Mouse (Mus musculus) intestine, embryonic 14.5 days (tissue): Measurements from ENCODE around the gene Ext2. TPM values are rescaled to one million over a fixed set of nuclear protein-coding genes. Genes with fewer than 3 reads are reported as not detected.

ENCODE experiments used
- ATAC-seq: fragments of 200-750 bp; cut with Nextera tagmentation; replicated peaks from 2 replicates; pipeline ENCODE4 v1.8.0; 2017; ENCODE audit warnings: low read depth, moderate number of reproducible peaks, moderate TSS enrichment, moderate library complexity; ENCODE audit not compliant: low FRiP score, low TSS enrichment
- DNase-seq: peaks from one replicate; pipeline ENCODE4 v3.0.0-alpha.2; 2018; ENCODE audit warnings: low spot score
- H3K27ac ChIP-seq: fragments of 300-500 bp; sonication (generic); 2 replicates; pipeline ENCODE4 v1.5.1; 2014; ENCODE audit warnings: low read depth, mild to moderate bottlenecking, control low read depth
- H3K27me3 ChIP-seq: fragments of 300-500 bp; sonication (generic); replicated peaks from 2 replicates; pipeline ENCODE4 v1.6.1; 2014; ENCODE audit warnings: low read length, control low read depth; ENCODE audit not compliant: control insufficient read depth, insufficient read depth
- H3K36me3 ChIP-seq: fragments of 300-500 bp; sonication (generic); 2 replicates; pipeline ENCODE4 v1.6.1; 2014; ENCODE audit warnings: low read length, control low read depth; ENCODE audit not compliant: control insufficient read depth, insufficient read depth
- H3K4me1 ChIP-seq: fragments of 300-500 bp; sonication (generic); replicated peaks from 2 replicates; pipeline ENCODE4 v1.6.1; 2014; ENCODE audit warnings: low read length, control low read depth, mixed read lengths; ENCODE audit not compliant: control insufficient read depth, insufficient read depth
- H3K4me2 ChIP-seq: fragments of 300-500 bp; sonication (generic); 2 replicates; pipeline ENCODE4 v1.6.1; 2014; ENCODE audit warnings: low read length
- H3K4me3 ChIP-seq: fragments of 300-500 bp; sonication (generic); 2 replicates; pipeline ENCODE4 v1.5.1; 2014; ENCODE audit warnings: low read depth, low read length, control low read depth, mixed read lengths
- H3K9ac ChIP-seq: fragments of 300-500 bp; sonication (generic); 2 replicates; pipeline ENCODE4 v1.6.1; 2014; ENCODE audit warnings: mild to moderate bottlenecking, low read length
- H3K9me3 ChIP-seq: fragments of 300-500 bp; sonication (generic); 2 replicates; pipeline ENCODE4 v1.6.1; 2016; ENCODE audit warnings: low read length, control low read depth; ENCODE audit not compliant: control insufficient read depth
- WGBS: fragments of 180-500 bp; shearing (Covaris S2); extraction: QIAGEN DNeasy Blood & Tissue Kit; methylation state at CpG from one replicate; pipeline ENCODE4 v1.1.7; 2014; 5-methylcytosine and 5-hydroxymethylcytosine counted together
- polyA plus RNA-seq: library from polyadenylated mRNA; unstranded; fragments of >200 nt; fragmentation: Nextera tagmentation; extraction: Ambion mirVana; gene quantifications from 2 replicates; pipeline ENCODE4 v1.2.1, GENCODE M21; 2014

Gene Ext2
- 109 and 110 TPM in 2 replicates for polyA plus RNA-seq

DNA sequence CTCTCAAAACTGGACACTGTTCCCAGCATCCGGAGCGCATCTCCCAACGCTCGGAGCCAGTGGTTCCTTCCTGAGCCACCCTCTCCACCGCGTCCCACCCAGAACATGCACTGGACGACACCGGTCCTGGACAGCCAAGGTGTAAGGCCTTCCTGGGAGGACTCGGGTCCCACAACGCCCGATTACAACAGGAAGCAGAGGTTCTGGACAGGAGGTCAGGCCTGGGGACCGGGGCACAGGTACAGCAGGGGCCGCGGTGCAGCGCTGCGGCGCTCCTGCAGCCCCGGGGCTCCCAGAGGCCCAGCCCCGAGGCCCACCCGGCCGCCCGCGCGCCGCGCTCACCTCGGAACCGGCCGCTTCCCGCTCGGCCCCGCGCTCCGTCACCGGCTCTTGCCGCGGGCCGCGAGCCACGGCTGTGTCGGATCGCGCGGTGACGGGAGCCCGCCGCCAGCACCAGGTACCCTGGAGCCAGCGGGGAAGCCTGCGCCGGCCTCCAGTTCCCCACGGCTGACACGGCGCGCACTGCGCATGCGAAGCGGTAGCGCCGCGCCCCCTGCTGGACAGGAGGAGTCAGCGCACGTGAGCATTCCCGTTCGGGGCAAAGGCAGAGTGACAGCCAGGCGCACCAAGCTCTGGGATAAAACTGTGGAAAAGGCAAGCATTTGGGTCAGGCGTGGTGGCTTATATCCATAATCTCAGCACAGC lies at the start of gene Ext2:
TSS of gene Ext2 (minus strand) at position 524 of the 705 bp plus-strand sequence.
- H3K4me2 ChIP-seq: peak within 1 kb of the TSS; percentile 78
- ATAC-seq (peak; percentile 92), DNase-seq (peak; percentile 93)
- H3K36me3 ChIP-seq: 0 out of 2 replicates have a peak, but pooled peaks cover 6% of the 10 kb centered on the region
- peak within 1 kb of the TSS; percentile 88 for H3K4me3 ChIP-seq
- H3K27me3 ChIP-seq: no peaks in the 10 kb centered on the region
- H3K9ac ChIP-seq: peak within 1 kb of the TSS; percentile 90
- no peak within 1 kb of the TSS for H3K27ac ChIP-seq
- H3K9me3 ChIP-seq: no peaks in the 10 kb centered on the region
- under 1% methylated on average over 65 of the region's 66 CpGs for WGBS
- peaks cover 9% of the 10 kb centered on the region; the same call in 1 of the 2 replicates for H3K4me1 ChIP-seq

DNA sequence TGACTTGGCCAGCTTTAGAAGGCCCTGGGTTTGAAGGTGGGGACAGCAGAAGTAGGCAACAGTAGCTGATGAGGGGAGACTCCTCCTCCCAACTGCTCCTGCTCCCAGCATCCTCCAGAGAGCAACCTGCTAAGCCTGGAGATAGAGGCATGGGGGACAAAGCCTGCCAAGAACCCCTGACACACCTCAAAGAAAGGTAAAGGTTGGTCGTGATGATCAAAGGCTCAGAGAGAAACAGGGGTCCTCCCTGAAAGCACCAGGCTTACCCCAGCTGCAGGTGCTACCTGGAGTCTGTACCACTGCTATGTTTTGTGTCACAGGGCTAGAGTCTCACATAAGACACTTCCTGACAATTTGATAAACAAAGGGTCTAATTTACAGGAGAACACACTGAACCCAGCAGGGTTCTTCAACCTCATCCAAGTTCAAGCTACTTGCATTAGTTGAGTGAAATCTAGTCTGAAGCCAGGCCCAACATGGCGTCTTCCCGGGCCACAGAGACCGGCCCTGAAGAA lies 49.1 kb upstream of the Ext2 start:
- peaks cover 13% of the 10 kb centered on the region for H3K4me1 ChIP-seq
- no peak overlapping the region for H3K9ac ChIP-seq
- ATAC-seq (no peak), DNase-seq (no peak)
- no peaks in the 10 kb centered on the region for H3K9me3 ChIP-seq
- H3K27ac ChIP-seq: no peak overlapping the region
- WGBS: 81% methylated on average over 4 of the region's 4 CpGs
- no peak overlapping the region for H3K4me3 ChIP-seq
- H3K4me2 ChIP-seq: no peak overlapping the region
- H3K36me3 ChIP-seq: no peaks in the 10 kb centered on the region
- H3K27me3 ChIP-seq: no peaks in the 10 kb centered on the region; the same call in 1 of the 2 replicates

DNA sequence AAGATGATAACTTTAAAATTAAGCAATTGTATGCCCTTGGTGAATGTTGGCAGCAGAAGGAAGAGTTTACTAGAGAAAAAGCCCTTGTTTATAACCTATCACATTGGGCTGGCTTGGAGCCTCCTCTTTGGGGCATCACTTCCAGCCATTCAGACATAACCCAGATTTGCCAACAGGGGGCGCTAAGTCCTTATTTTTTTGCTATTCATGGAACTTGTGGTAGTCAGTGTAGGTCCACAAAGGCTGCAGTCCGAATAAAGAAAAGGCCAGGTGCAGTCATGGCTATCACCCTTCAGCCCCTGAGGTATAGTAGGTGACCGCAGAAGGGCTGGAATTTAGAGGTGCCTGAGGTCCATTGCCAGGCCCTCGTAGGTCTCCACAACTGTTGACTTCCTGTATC lies 48.5 kb upstream of the Ext2 start:
- Histone ChIP-seq H3K4me1 (peaks cover 13% of the 10 kb centered on the region), H3K4me2 (no peak overlapping the region), H3K9ac (no peak overlapping the region), H3K27me3 (no peaks in the 10 kb centered on the region; the same call in 1 of the 2 replicates), H3K36me3 (no peaks in the 10 kb centered on the region), H3K9me3 (no peaks in the 10 kb centered on the region), H3K4me3 (no peak overlapping the region), H3K27ac (no peak overlapping the region)
- 43% methylated on average over 4 of the region's 4 CpGs for WGBS
- ATAC-seq (no peak), DNase-seq (peak; percentile 86)

DNA sequence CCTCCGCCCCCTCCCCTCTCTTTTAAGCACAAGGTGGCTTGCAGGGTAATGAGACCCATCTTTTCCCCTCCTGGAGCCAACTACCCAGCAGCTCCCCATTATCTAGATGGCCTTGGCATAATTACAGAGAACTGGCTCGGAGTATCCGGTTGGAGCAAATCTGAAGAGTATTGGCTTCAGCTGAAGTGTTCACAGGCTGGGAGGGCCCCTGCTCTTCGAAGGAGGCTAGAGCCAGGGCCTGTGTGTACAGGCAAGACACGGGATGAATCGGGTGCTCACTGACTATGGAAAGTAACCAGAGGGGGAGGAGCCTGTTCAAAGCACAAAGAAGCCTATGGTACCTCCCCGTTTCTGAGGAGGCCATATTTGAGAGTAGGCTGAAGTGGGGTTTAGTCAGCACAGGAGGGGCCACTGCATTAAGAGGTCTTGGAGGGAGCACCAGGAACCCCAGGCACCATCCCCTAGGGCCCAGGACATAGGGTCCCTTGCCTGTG lies 46.8 kb upstream of the Ext2 start, which contains the start of gene Accsl:
TSS of gene Accsl (minus strand) at position 51 of the 494 bp plus-strand sequence.
- Histone ChIP-seq H3K4me1 (peaks cover 10% of the 10 kb centered on the region), H3K4me3 (no peak within 1 kb of the TSS), H3K27ac (no peak within 1 kb of the TSS), H3K27me3 (no peaks in the 10 kb centered on the region), H3K9me3 (no peaks in the 10 kb centered on the region), H3K4me2 (no peak within 1 kb of the TSS), H3K36me3 (no peaks in the 10 kb centered on the region), H3K9ac (no peak within 1 kb of the TSS)
- WGBS: 77% methylated on average over 7 of the region's 7 CpGs
- ATAC-seq (no peak), DNase-seq (no peak)

DNA sequence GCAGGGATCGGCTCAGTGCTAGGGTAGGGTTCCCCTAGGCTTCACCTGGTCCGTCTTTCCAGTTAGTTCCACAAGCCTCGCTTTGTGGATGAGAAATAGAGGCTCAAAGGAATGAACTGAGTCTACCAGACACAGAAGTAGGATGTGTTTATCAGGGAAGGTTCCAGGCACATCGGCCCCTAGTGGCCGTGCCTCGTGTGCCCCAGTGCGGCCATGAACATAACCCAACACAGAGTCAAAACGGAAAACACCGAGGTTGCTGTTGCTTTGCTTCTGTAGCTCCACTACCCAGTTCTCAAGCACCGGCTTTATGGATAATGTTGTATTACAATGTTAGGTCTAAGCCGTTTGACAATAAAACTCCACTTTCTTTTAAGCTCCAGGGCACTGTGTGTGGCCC lies 46.2 kb upstream of the Ext2 start:
- WGBS: 86% methylated on average over 11 of the region's 11 CpGs
- no peak for DNase-seq
- no peak overlapping the region for H3K4me2 ChIP-seq

DNA sequence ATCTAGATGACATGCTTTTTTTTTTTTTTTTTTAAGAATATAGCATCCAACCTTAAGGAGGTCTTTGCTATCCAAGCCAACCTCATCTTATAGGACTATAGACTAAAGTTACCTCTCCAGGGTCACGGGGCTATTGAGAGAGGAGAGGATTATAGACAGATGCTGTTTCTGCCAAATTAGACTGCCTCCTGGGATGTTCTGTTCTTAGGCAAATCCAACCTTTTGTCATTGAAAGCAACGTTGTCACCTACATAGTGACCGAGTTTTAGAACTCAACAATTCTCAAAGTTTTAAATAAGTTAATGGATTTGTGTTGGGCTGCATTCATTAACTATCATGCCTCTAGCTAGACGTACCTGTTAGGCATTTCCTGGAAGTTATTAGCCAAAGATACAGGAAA lies 40.9 kb upstream of the Ext2 start:
- Histone ChIP-seq H3K4me1 (no peaks in the 10 kb centered on the region), H3K9me3 (no peaks in the 10 kb centered on the region), H3K27ac (no peak overlapping the region), H3K4me2 (no peak overlapping the region), H3K9ac (no peak overlapping the region), H3K4me3 (no peak overlapping the region), H3K27me3 (no peaks in the 10 kb centered on the region), H3K36me3 (no peaks in the 10 kb centered on the region)
- WGBS: 73% methylated on average over 4 of the region's 4 CpGs
- DNase-seq (no peak), ATAC-seq (no peak)

More for the DNA sequence above, 46.2 kb upstream of the Ext2 start:
- H3K27me3 ChIP-seq: no peaks in the 10 kb centered on the region
- no peak overlapping the region for H3K27ac ChIP-seq
- H3K4me1 ChIP-seq: peaks cover 4% of the 10 kb centered on the region
- no peaks in the 10 kb centered on the region for H3K36me3 ChIP-seq
- no peak for ATAC-seq
- no peak overlapping the region for H3K4me3 ChIP-seq
- H3K9ac ChIP-seq: no peak overlapping the region
- no peaks in the 10 kb centered on the region for H3K9me3 ChIP-seq

DNA sequence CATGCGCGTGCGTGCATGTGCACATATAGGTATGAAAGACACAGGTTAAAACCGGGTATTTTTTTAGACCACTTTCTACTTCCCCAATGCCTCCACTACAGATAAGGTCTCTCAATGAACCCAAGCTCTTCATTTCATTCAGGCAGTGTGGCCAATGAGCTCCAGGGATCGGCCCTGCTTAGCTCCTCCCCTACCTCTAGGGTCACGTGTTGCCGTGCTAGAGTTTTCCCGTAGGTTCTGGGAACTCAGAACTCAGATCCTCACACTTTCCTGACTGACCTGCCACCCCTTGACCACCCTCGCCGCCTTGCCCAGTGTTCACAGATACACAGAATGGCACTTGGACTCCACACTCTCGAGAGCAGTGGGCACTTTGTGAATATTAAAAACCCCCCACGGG lies 36.5 kb upstream of the Ext2 start:
- DNase-seq: no peak
- H3K9ac ChIP-seq: no peak overlapping the region
- no peaks in the 10 kb centered on the region for H3K27me3 ChIP-seq
- H3K4me2 ChIP-seq: no peak overlapping the region
- no peaks in the 10 kb centered on the region for H3K9me3 ChIP-seq
- H3K27ac ChIP-seq: no peak overlapping the region
- 69% methylated on average over 12 of the region's 12 CpGs for WGBS
- no peak for ATAC-seq
- H3K4me1 ChIP-seq: 0 out of 2 replicates have a peak, but pooled peaks cover 4% of the 10 kb centered on the region
- H3K4me3 ChIP-seq: no peak overlapping the region
- H3K36me3 ChIP-seq: no peaks in the 10 kb centered on the region

DNA sequence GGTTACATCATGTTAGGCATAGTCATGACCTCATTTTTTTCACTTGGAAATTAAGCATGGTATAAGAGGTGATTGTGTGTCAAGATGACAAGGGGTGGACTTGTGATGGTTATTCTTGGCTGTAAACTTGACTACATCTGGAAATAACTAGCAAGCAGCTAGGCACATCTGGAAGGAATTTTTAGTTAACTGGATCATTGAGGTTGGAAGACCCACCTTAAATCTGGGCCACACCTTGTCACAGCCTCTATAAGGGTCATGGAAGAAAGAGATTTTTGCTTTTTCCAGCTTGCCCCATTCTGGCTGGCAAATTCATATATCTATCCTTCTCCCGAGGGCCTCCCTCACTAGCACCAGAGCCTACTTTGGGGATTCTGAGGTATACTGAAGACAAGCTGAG lies 28.9 kb upstream of the Ext2 start:
- no peak overlapping the region for H3K4me2 ChIP-seq
- WGBS: 83% methylated on average over 1 of the region's 1 CpGs

More for the DNA sequence above, 28.9 kb upstream of the Ext2 start:
- ATAC-seq: no peak
- Histone ChIP-seq H3K9me3 (no peaks in the 10 kb centered on the region), H3K36me3 (peaks cover 12% of the 10 kb centered on the region; the same call in 1 of the 2 replicates), H3K27ac (no peak overlapping the region), H3K9ac (no peak overlapping the region), H3K4me1 (peaks cover 13% of the 10 kb centered on the region), H3K27me3 (no peaks in the 10 kb centered on the region), H3K4me3 (no peak overlapping the region)
- no peak for DNase-seq
